Mouse (Mus musculus) CH12.LX (cell line): ENCODE data around the gene Fosl1.

Experiments
- CHD2 ChIP-seq: IDR thresholded peaks from 2 replicates; pipeline ENCODE4 v1.6.1; 2011; ENCODE audit warnings: low read length, improper control_type of control experiment
- CTCF ChIP-seq, 2 experiments: IDR thresholded peaks in 1 of 2; conservative IDR thresholded peaks in 1 of 2; 2 replicates each; pipeline ENCODE4 v1.5.1; 2011 to 2012; ENCODE audit warnings: low read depth in 2 of 2, low read length in 2 of 2, improper control_type of control experiment in 1 of 2, inconsistent platforms in 1 of 2, mild to moderate bottlenecking in 1 of 2, moderate library complexity in 1 of 2
- ETS1 ChIP-seq: conservative IDR thresholded peaks from 2 replicates; pipeline ENCODE4 v1.6.1; 2012; ENCODE audit warnings: low read depth, mild to moderate bottlenecking, inconsistent platforms, low read length, improper control_type of control experiment, moderate library complexity
- HCFC1 ChIP-seq: IDR thresholded peaks from 2 replicates; pipeline ENCODE4 v1.6.1; 2012; ENCODE audit warnings: low read depth, mild to moderate bottlenecking, inconsistent platforms, low read length, improper control_type of control experiment
- MEF2A ChIP-seq: IDR thresholded peaks from 2 replicates; pipeline ENCODE4 v1.6.1; 2014; ENCODE audit warnings: low read depth, mild to moderate bottlenecking, inconsistent platforms, low read length, improper control_type of control experiment, borderline replicate concordance
- MXI1 ChIP-seq: IDR thresholded peaks from 2 replicates; pipeline ENCODE4 v1.6.1; 2011; ENCODE audit warnings: mild to moderate bottlenecking, low read depth, low read length, improper control_type of control experiment
- MYC ChIP-seq: IDR thresholded peaks from 2 replicates; pipeline ENCODE4 v1.6.1; 2011; ENCODE audit warnings: low read depth, mild to moderate bottlenecking, improper control_type of control experiment, low read length
- POLR2A ChIP-seq: IDR thresholded peaks from 2 replicates; pipeline ENCODE4 v1.6.1; 2011; ENCODE audit warnings: low read depth, mild to moderate bottlenecking, improper control_type of control experiment, low read length
- POLR2AphosphoS2 ChIP-seq: IDR thresholded peaks from 2 replicates; pipeline ENCODE4 v1.6.1; 2011; ENCODE audit warnings: low read depth, low read length, improper control_type of control experiment
- UBTF ChIP-seq: IDR thresholded peaks from 2 replicates; pipeline ENCODE4 v1.6.1; 2012; ENCODE audit warnings: low read depth, mild to moderate bottlenecking, inconsistent platforms, low read length, improper control_type of control experiment, moderate library complexity

GRCm38 (mm10) chr19:5455568-5455967 is 8.2 kb downstream of the Fosl1 start:
- TF ChIP-seq MYC (no peak), POLR2A (no peak), CTCF (conservative IDR thresholded peaks at IDR 0.05 in 1 of 2, IDR thresholded peaks at IDR 0.05 in 1 of 2; ENCODE audit: low read depth in 2 of 2, low read length in 2 of 2) (no peak), HCFC1 (no peak), UBTF (no peak), POLR2AphosphoS2 (no peak), CHD2 (no peak), ETS1 (no peak), MXI1 (no peak), MEF2A (no peak)
